Mouse (Mus musculus) heart, adult 18-20 months (tissue): ENCODE measurements around the gene Tnik. TPM values are rescaled to one million over a fixed set of nuclear protein-coding genes. Genes with fewer than 3 reads are reported as not detected.

Experiments
- DNase-seq, 2 experiments: peaks; one replicate each; pipeline ENCODE4 v3.0.0; 2021 to 2022; ENCODE audit warnings: mixed read lengths in 1 of 2
- microRNA-seq, 2 experiments: library from miRNA; unstranded; fragments of <30 nt; microRNA quantifications; one replicate each; pipeline ENCODE4 v1.2.0; 2022
- total RNA-seq, 2 experiments: library from RNA; stranded (reverse); gene quantifications; 2 replicates each; pipeline ENCODE4 v1.2.3; 2021

Gene Tnik
- total RNA-seq, 2 experiments from 2014 or later = 22.8 to 26.3 TPM

DNA sequence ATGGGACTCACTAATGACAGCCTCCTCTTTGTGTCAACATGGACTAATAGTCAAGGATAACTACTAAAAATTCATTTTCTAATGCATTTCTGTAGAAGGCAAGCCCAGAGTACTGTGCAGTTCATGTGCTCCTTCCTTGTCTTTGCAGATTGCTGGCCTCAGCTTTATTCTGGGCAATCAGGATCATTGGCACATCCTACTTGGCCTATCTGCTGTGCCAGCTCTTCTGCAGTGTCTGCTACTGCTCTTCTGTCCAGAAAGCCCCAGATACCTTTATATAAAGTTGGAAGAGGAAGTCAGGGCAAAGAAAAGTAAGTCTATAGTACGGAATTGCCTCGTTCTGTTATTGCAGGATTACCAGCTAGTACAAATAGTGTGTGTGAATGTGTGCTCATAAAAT, 455.5 kb downstream of the Tnik start:
- DNase-seq = no peak

DNA sequence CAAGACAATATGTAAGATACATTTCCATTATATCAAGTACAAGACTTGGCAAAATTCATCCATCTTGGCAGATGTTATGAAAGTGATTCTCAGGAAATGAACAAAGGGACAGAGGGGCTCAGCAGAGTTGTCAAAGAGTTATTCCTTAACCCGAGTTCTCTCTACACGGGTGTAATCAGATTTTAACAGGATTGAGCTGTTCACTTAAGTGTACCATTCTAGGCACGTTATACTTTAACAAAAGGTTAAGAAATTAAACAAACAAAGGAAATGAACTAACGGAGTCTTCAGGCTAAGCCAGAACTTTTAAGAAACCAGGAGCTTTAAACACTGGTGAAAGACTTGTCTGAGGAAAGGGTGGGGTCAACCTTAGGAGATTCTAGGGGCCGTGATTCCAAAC, 458.2 kb downstream of the Tnik start:
- no peak for DNase-seq

DNA sequence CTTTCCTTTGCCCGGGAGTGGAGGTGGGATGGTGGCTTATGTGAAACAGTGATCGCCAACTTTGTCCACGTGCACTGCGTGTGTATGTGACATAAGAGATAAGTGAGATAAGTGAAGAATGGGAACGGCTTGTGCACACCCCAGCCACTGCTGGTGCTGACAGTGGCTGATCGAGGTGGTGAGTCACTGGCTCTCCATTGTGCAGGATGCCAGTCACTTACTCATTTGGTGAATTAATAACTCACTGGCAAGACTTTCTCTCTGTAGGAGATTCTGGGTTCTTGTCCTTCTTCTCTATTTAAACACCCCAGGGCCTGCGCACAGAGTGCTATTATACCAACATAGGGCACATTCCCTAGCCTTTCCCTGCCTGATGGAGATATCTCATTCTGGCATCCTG, 458.8 kb downstream of the Tnik start:
- DNase-seq = no peak

DNA sequence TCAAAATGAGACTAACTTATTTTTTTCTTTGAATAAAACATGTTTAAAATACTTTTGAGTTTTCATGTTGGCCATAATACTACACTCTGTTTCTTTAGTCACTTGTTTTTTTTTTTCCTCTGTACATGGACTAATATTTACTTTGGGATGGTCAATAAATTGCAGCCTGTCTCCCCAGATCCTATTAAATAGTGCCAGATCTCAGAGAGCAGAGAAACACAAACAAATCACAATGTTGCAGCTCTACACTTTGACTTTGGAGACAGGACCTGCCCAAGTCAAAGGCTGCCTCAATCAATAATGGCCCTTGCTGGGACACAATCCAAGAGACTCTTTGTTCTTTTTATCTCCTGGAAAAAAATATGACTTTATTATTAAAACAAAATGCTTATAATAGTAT, 459.5 kb downstream of the Tnik start:
- no peak for DNase-seq

DNA sequence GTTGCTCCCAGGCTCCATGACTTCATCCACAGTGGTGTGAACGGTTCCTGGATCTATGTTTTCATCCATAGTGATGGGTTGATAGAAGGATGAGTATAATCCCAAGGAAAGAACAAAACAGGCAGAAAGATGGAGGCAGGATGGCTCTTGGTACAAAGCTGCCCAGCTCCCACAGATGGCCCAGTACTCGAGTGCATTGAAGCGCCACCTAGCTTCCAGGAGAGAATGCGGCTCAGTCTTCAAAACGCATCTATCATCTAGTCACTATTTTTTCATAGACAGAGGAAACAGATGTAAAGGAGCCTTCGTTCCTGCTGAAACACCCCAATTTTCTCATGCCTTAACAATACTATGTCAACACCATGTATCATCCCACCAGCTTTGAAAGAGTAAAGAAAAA, 460.5 kb downstream of the Tnik start:
- DNase-seq = no peak

DNA sequence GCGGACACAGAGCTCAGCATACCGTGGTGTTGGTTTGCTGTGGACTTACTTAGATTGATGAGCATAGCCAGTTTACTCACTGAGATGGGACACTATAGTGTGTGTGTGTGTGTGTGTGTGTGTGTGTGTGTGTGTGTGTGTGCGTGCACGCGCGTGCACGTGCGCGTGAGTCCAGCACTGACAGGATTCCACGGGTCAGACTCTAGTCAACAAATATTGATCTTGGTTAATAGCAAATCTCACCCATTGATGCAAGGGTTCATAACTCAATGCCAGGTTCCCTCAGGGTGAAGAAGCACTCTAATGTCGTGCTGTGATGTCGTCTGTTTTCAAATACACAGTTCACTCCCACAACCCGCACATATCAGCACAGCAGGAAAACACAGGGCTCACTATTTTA, 462.2 kb downstream of the Tnik start:
- DNase-seq = no peak

Small RNAs within 50 kb of the gene (microRNA-seq; reads per million reads assigned to microRNA genes)
- 0.27 to 0.76 reads per million in 2 experiments for gene Mir466q
